9 mouse cellular contexts compared by ENCODE assay signal in genomic region chr9:66787821-66788220, GRCm38 (mm10). TPM values are rescaled to one million over a fixed set of nuclear protein-coding genes. Genes with fewer than 3 reads are reported as not detected.
DNase-seq lines count a peak whose midpoint lies in the region; ATAC-seq and TF ChIP-seq lines count a peak whose summit lies in the region.
"Had no signal": no experiment of that assay in that cellular context is flagged by ENCODE, and none has a peak within 500 bp of the region (broad histone marks: within the 10 kb centered on the region; RNA-seq: fewer than 3 reads in every experiment).

No protein-coding gene starts in this region.

- H3K4me1 ChIP-seq in forebrain, postnatal 0 days (ENCODE audit: insufficient read depth), result peaks cover under 1% of the 10 kb centered on the region; the same call in 1 of the 2 replicates
- H3K4me1 ChIP-seq in forebrain, embryonic 12.5 days, result no peaks in the 10 kb centered on the region
- no peaks in the 10 kb centered on the region for H3K4me1 ChIP-seq in liver, embryonic 14.5 days (replicated peaks; ENCODE audit: control insufficient read depth in 2 of 2, insufficient read depth in 2 of 2, low read length in 1 of 2)
- 0 out of 2 replicates have a peak, but pooled peaks cover under 1% of the 10 kb centered on the region for H3K4me1 ChIP-seq in hindbrain, embryonic 13.5 days (replicated peaks)

- no peak for TF ChIP-seq EP300 in liver, embryonic 14.5 days (IDR thresholded peaks at IDR 0.05; ENCODE audit: low read depth)

- DNase-seq in forebrain, postnatal 0 days, result peak; percentile 80
- peak in 1 of 3 experiments; percentile 23 for DNase-seq in liver, embryonic 14.5 days (ENCODE audit: low read depth in 3 of 3, low spot score in 3 of 3)
- DNase-seq in liver, result no peak
- no peak for DNase-seq in Patski (ENCODE audit: low read depth, low spot score)
- DNase-seq in left cerebral cortex, postnatal 36 days (ENCODE audit: low spot score in 2 of 2), result no peak

- 4% methylated on average over 2 of the region's 2 CpGs for WGBS in forebrain, postnatal 0 days
- 8% methylated on average over 2 of the region's 2 CpGs for WGBS in forebrain, embryonic 12.5 days
- WGBS in liver, embryonic 14.5 days (ENCODE audit: insufficient replicate concordance), result 16% methylated on average over 2 of the region's 2 CpGs
- WGBS in hindbrain, embryonic 13.5 days, result 12% methylated on average over 2 of the region's 2 CpGs

- in situ Hi-C loops in Patski (cut with MboI; ENCODE audit: low pct_unique_long_range_greater_than_20kb), result loop anchor here (5.0 to 25.0 kb wide), 4 partner anchors 86 to 651 kb away; partner anchors contain the start of genes Ciao2a and Snx1

- POLR2A ChIA-PET in Patski (lab: Charles Lee), result no interaction called here

- H3K9ac ChIP-seq in forebrain, postnatal 0 days, result no peak overlapping the region
- H3K9ac ChIP-seq in forebrain, embryonic 12.5 days, result no peak overlapping the region
- no peak overlapping the region for H3K9ac ChIP-seq in liver, embryonic 14.5 days (replicated peaks)
- no peak overlapping the region for H3K9ac ChIP-seq in hindbrain, embryonic 13.5 days

- H3K27me3 ChIP-seq in forebrain, postnatal 0 days (ENCODE audit: insufficient read depth, low read length), result no peaks in the 10 kb centered on the region
- no peaks in the 10 kb centered on the region for H3K27me3 ChIP-seq in forebrain, embryonic 12.5 days
- H3K27me3 ChIP-seq in liver, embryonic 14.5 days (ENCODE audit: control insufficient read depth, insufficient read depth, low read length), result no peaks in the 10 kb centered on the region
- no peaks in the 10 kb centered on the region for H3K27me3 ChIP-seq in Patski
- no peaks in the 10 kb centered on the region for H3K27me3 ChIP-seq in hindbrain, embryonic 13.5 days

- no peak overlapping the region for H3K4me2 ChIP-seq in forebrain, postnatal 0 days (ENCODE audit: low read depth)
- no peak overlapping the region for H3K4me2 ChIP-seq in forebrain, embryonic 12.5 days
- H3K4me2 ChIP-seq in liver, embryonic 14.5 days (ENCODE audit: low read depth), result no peak overlapping the region
- H3K4me2 ChIP-seq in hindbrain, embryonic 13.5 days, result no peak overlapping the region

- TF ChIP-seq CTCF in forebrain, postnatal 0 days (IDR thresholded peaks at IDR 0.05; ENCODE audit: low read depth), result peak; percentile 79
- peak; percentile 41; the same call in 1 of the 2 replicates for TF ChIP-seq CTCF in liver, embryonic 14.5 days (IDR thresholded peaks at IDR 0.05; ENCODE audit: low read depth)
- peak; percentile 66 for TF ChIP-seq CTCF in Patski (IDR thresholded peaks at IDR 0.05)

- peak; percentile 66; the same call in 1 of the 2 replicates for ATAC-seq in forebrain, postnatal 0 days
- no peak for ATAC-seq in forebrain, embryonic 12.5 days (ENCODE audit: low FRiP score)
- ATAC-seq in liver, embryonic 14.5 days (ENCODE audit: insufficient read depth), result no peak
- no peak for ATAC-seq in Patski
- ATAC-seq in megakaryocyte progenitor cell, adult 5-6 weeks (replicated peaks; ENCODE audit: poor library complexity), result peak; percentile 68
- no peak for ATAC-seq in hindbrain, embryonic 13.5 days (ENCODE audit: low FRiP score)

- CTCF ChIA-PET in Patski (lab: Charles Lee), result interaction anchor here (1.1 to 2.6 kb wide), 2 partner anchors 140 to 156 kb away, joined by 4 to 24 read pairs; no protein-coding TSS in a partner anchor

- H3K27ac ChIP-seq in forebrain, postnatal 0 days (ENCODE audit: low read depth, low read length), result no peak overlapping the region
- H3K27ac ChIP-seq in forebrain, embryonic 12.5 days, result no peak overlapping the region
- H3K27ac ChIP-seq in liver, embryonic 14.5 days, result no peak overlapping the region
- H3K27ac ChIP-seq in hindbrain, embryonic 13.5 days, result no peak overlapping the region

- H3K4me3 ChIP-seq in forebrain, postnatal 0 days (ENCODE audit: low read depth, low read length), result no peak overlapping the region
- H3K4me3 ChIP-seq in forebrain, embryonic 12.5 days (replicated peaks), result no peak overlapping the region
- no peak overlapping the region for H3K4me3 ChIP-seq in liver, embryonic 14.5 days (ENCODE audit: insufficient read depth in 1 of 2, low read depth in 2 of 2, low read length in 2 of 2)
- H3K4me3 ChIP-seq in hindbrain, embryonic 13.5 days, result no peak overlapping the region
- H3K4me3 ChIP-seq: myocyte had no signal

- H3K36me3 ChIP-seq in forebrain, postnatal 0 days (ENCODE audit: insufficient read depth), result peaks cover 10% of the 10 kb centered on the region; the same call in 1 of the 2 replicates
- H3K36me3 ChIP-seq in forebrain, embryonic 12.5 days (replicated peaks), result peaks cover 19% of the 10 kb centered on the region
- H3K36me3 ChIP-seq in liver, embryonic 14.5 days (replicated peaks; ENCODE audit: control insufficient read depth, insufficient read depth, low read depth), result no peaks in the 10 kb centered on the region
- peaks cover 27% of the 10 kb centered on the region for H3K36me3 ChIP-seq in hindbrain, embryonic 13.5 days

- no peaks in the 10 kb centered on the region for H3K9me3 ChIP-seq in forebrain, postnatal 0 days (ENCODE audit: low read length)
- H3K9me3 ChIP-seq in forebrain, embryonic 12.5 days, result no peaks in the 10 kb centered on the region
- H3K9me3 ChIP-seq in liver, embryonic 14.5 days (ENCODE audit: control insufficient read depth, low read length), result no peaks in the 10 kb centered on the region
- H3K9me3 ChIP-seq in hindbrain, embryonic 13.5 days, result no peaks in the 10 kb centered on the region

- intact Hi-C loops in left cerebral cortex, postnatal 36 days (cut with DNase I), result loop anchor here (5.0 kb wide), 2 partner anchors 91 to 141 kb away; no protein-coding TSS in a partner anchor

RNA-seq across cellular contexts. Expression of gene Aph1b, which starts 7.5 kb away (rescaled TPM):
- total RNA-seq in forebrain, postnatal 0 days (2014; rRNA removed), result 32.9 and 37.8 TPM in 2 replicates
- polyA plus RNA-seq in forebrain, postnatal 0 days (2015; fragmentation: Nextera tagmentation; extraction: Ambion mirVana), result 15.4 and 17.7 TPM in 2 replicates
- 20.4 and 22.5 TPM in 2 replicates for polyA plus RNA-seq in forebrain, embryonic 12.5 days (2016; fragmentation: Nextera tagmentation; extraction: Ambion mirVana)
- polyA plus RNA-seq in liver, embryonic 14.5 days (2012; rRNA removed), result 0.32 and 0.46 TPM in 2 replicates
- polyA plus RNA-seq in liver, embryonic 14.5 days (2014; fragmentation: Nextera tagmentation; extraction: Ambion mirVana), result 1.3 and 1.5 TPM in 2 replicates
- 10.3 TPM for polyA plus RNA-seq in Patski (2021)
- 1.3 TPM in 2 replicates for total RNA-seq in megakaryocyte progenitor cell, adult 5-6 weeks (2015)
- total RNA-seq in megakaryocyte progenitor cell, adult 5-6 weeks (2017), result 0.30 and 1.2 TPM in 2 replicates
- 10 to 100 TPM; 19.5 to 19.6 TPM for total RNA-seq in left cerebral cortex, postnatal 36 days (2021)
- polyA plus RNA-seq in hindbrain, embryonic 13.5 days (2015; fragmentation: Nextera tagmentation; extraction: Ambion mirVana), result 22.5 and 23.2 TPM in 2 replicates

RNA-seq across cellular contexts. Expression of gene Gm10647, which starts 9.0 kb away (rescaled TPM):
- total RNA-seq in forebrain, postnatal 0 days (2014; rRNA removed), result 0.23 and 0.90 TPM in 2 replicates
- polyA plus RNA-seq in forebrain, postnatal 0 days (2015; fragmentation: Nextera tagmentation; extraction: Ambion mirVana), result 0.33 TPM in 1 of 2 replicates, not detected in the other
- 0.19 and 0.43 TPM in 2 replicates for polyA plus RNA-seq in forebrain, embryonic 12.5 days (2016; fragmentation: Nextera tagmentation; extraction: Ambion mirVana)
- polyA plus RNA-seq in liver, embryonic 14.5 days (2012; rRNA removed), result 0.05 and 0.06 TPM in 2 replicates
- 0.08 and 0.11 TPM in 2 replicates for polyA plus RNA-seq in liver, embryonic 14.5 days (2014; fragmentation: Nextera tagmentation; extraction: Ambion mirVana)
- 0.08 TPM for polyA plus RNA-seq in Patski (2021)
- not detected in 2 replicates for total RNA-seq in megakaryocyte progenitor cell, adult 5-6 weeks (2015)
- 0.10 TPM in 1 of 2 replicates, not detected in the other for total RNA-seq in megakaryocyte progenitor cell, adult 5-6 weeks (2017)
- total RNA-seq in left cerebral cortex, postnatal 36 days (2021), result under 1 TPM; 0.30 to 0.88 TPM
- 0.40 and 0.67 TPM in 2 replicates for polyA plus RNA-seq in hindbrain, embryonic 13.5 days (2015; fragmentation: Nextera tagmentation; extraction: Ambion mirVana)
- polyA plus RNA-seq: myocyte had no signal

RNA-seq across cellular contexts. Expression of gene Aph1c, which starts 46.7 kb away (rescaled TPM):
- total RNA-seq in forebrain, postnatal 0 days (2014; rRNA removed), result 1.0 and 2.2 TPM in 2 replicates
- 2.9 and 3.6 TPM in 2 replicates for polyA plus RNA-seq in forebrain, postnatal 0 days (2015; fragmentation: Nextera tagmentation; extraction: Ambion mirVana)
- 1.7 and 2.2 TPM in 2 replicates for polyA plus RNA-seq in forebrain, embryonic 12.5 days (2016; fragmentation: Nextera tagmentation; extraction: Ambion mirVana)
- 0.77 and 0.80 TPM in 2 replicates for polyA plus RNA-seq in liver, embryonic 14.5 days (2012; rRNA removed)
- 2.4 and 2.5 TPM in 2 replicates for polyA plus RNA-seq in liver, embryonic 14.5 days (2014; fragmentation: Nextera tagmentation; extraction: Ambion mirVana)
- polyA plus RNA-seq in Patski (2021), result 7.8 TPM
- 4.1 and 7.4 TPM in 2 replicates for total RNA-seq in megakaryocyte progenitor cell, adult 5-6 weeks (2015)
- total RNA-seq in megakaryocyte progenitor cell, adult 5-6 weeks (2017), result 0.96 and 3.0 TPM in 2 replicates
- 1 to 10 TPM; 5.7 to 7.2 TPM for total RNA-seq in left cerebral cortex, postnatal 36 days (2021)
- polyA plus RNA-seq in hindbrain, embryonic 13.5 days (2015; fragmentation: Nextera tagmentation; extraction: Ambion mirVana), result 4.0 and 5.4 TPM in 2 replicates

Comparison
In these comparisons a context has a peak if more than half of its experiments do, and no peak if none do; other contexts are left out.
1. ATAC-seq: peak in forebrain, postnatal 0 days (single experiment) and megakaryocyte progenitor cell, adult 5-6 weeks (single experiment); none in forebrain, embryonic 12.5 days (single experiment), liver, embryonic 14.5 days (single experiment), Patski (single experiment) and hindbrain, embryonic 13.5 days (single experiment).
2. Peak in every context shown above with its lines, with median percentiles within 50 percentile points of each other: CTCF ChIP-seq.